Mouse (Mus musculus) left cerebral cortex, postnatal 25 days (tissue): ENCODE measurements around the gene Mlana. TPM values are rescaled to one million over a fixed set of nuclear protein-coding genes. Genes with fewer than 3 reads are reported as not detected.

ENCODE experiments used
- DNase-seq, 2 experiments: peaks; one replicate each; pipeline ENCODE4 v3.0.0; 2022; ENCODE audit warnings: low spot score in 2 of 2, mixed read lengths in 1 of 2
- intact Hi-C: fragments of 180-260 bp; cut with DNase I; formaldehyde crosslinking; loops from one replicate; pipeline ENCODE4 v1.15.1; 2025
- total RNA-seq, 2 experiments: library from RNA; stranded (reverse); gene quantifications; 2 replicates each; pipeline ENCODE4 v1.2.3; 2021

The Mlana gene
- total RNA-seq, 2 experiments from 2014 or later = not detected

GRCm38 (mm10) chr19:29672660-29673059, 25.0 kb upstream of the Mlana start:
- no peak for DNase-seq
- intact Hi-C loops = no loop called here

GRCm38 (mm10) chr19:29674946-29675345, 22.7 kb upstream of the Mlana start:
- intact Hi-C loops = no loop called here
- DNase-seq = no peak

GRCm38 (mm10) chr19:29675562-29676078, 22.0 kb upstream of the Mlana start:
- DNase-seq = no peak
- intact Hi-C loops = no loop called here

GRCm38 (mm10) chr19:29676479-29677193, 21.0 kb upstream of the Mlana start:
- intact Hi-C loops = no loop called here

GRCm38 (mm10) chr19:29678181-29678778, 19.3 kb upstream of the Mlana start:
- intact Hi-C loops = no loop called here
- no peak for DNase-seq

More at GRCm38 (mm10) chr19:29676479-29677193, 21.0 kb upstream of the Mlana start:
- no peak for DNase-seq

- DNase-seq = no peak
- intact Hi-C loops = loop anchor here (5.0 kb wide), 3 partner anchors 297 to 527 kb away; no protein-coding TSS in a partner anchor
Measured at GRCm38 (mm10) chr19:29680182-29681152, 17.2 kb upstream of the Mlana start.

GRCm38 (mm10) chr19:29683844-29684540, 13.6 kb upstream of the Mlana start:
- DNase-seq = peak; percentile 85 to 89
- intact Hi-C loops = loop anchor here (1.0 to 5.0 kb wide), 5 partner anchors 19 to 523 kb away; no protein-coding TSS in a partner anchor

GRCm38 (mm10) chr19:29695071-29695470, 2.6 kb upstream of the Mlana start:
- DNase-seq = no peak
- intact Hi-C loops = no loop called here

- intact Hi-C loops = loop anchor here (2.0 kb wide), 1 partner anchor 36 kb away; no protein-coding TSS in a partner anchor
- DNase-seq = peak in 1 of 2 experiments; percentile 78
Measured at GRCm38 (mm10) chr19:29696309-29696708, 1.3 kb upstream of the Mlana start.

- no peak for DNase-seq
- intact Hi-C loops = loop anchor here (2.0 kb wide), 1 partner anchor 36 kb away; no protein-coding TSS in a partner anchor
Measured at GRCm38 (mm10) chr19:29696840-29697239, 784 bp upstream of the Mlana start.

GRCm38 (mm10) chr19:29701707-29702106, 4.1 kb downstream of the Mlana start:
- intact Hi-C loops = loop anchor here (2.0 kb wide), 1 partner anchor 19 kb away; no protein-coding TSS in a partner anchor
- DNase-seq = peak in 1 of 2 experiments; percentile 72

GRCm38 (mm10) chr19:29704436-29704835, 6.8 kb downstream of the Mlana start:
- intact Hi-C loops = no loop called here
- no peak for DNase-seq

GRCm38 (mm10) chr19:29707314-29707898, 9.8 kb downstream of the Mlana start:
- no peak for DNase-seq
- intact Hi-C loops = no loop called here

GRCm38 (mm10) chr19:29708003-29708402, 10.4 kb downstream of the Mlana start:
- intact Hi-C loops = no loop called here
- DNase-seq = no peak

- intact Hi-C loops = no loop called here
- no peak for DNase-seq
Measured at GRCm38 (mm10) chr19:29708461-29708860, 10.8 kb downstream of the Mlana start.

GRCm38 (mm10) chr19:29709461-29709860, 11.8 kb downstream of the Mlana start:
- DNase-seq = no peak
- intact Hi-C loops = no loop called here

GRCm38 (mm10) chr19:29713451-29713850, 15.8 kb downstream of the Mlana start:
- intact Hi-C loops = no loop called here
- no peak for DNase-seq

- intact Hi-C loops = no loop called here
Measured at GRCm38 (mm10) chr19:29717854-29718253, 20.2 kb downstream of the Mlana start.

GRCm38 (mm10) chr19:29718476-29718875, 20.9 kb downstream of the Mlana start:
- intact Hi-C loops = no loop called here

More at GRCm38 (mm10) chr19:29717854-29718253, 20.2 kb downstream of the Mlana start:
- DNase-seq = no peak

More at GRCm38 (mm10) chr19:29718476-29718875, 20.9 kb downstream of the Mlana start:
- no peak for DNase-seq
